Mouse (Mus musculus): ENCODE results near the gene Rcn3.

- no peak for TF ChIP-seq CTCF (IDR thresholded peaks at IDR 0.05; ENCODE audit: low read depth)
- no peak for TF ChIP-seq EP300 (optimal IDR thresholded peaks at IDR 0.05)
Observed at GRCm38 (mm10) chr7:45118336-45118735, 26.3 kb upstream of the Rcn3 start.
